Mouse (Mus musculus) lung, embryonic 14.5 days (tissue): ENCODE measurements around the gene Tmem171. TPM values are rescaled to one million over a fixed set of nuclear protein-coding genes. Genes with fewer than 3 reads are reported as not detected.
A peak's percentile ranks its signal among the peaks of the same experiment; 100 is the strongest.

Experiments used
- ATAC-seq: fragments of 200-750 bp; cut with Nextera tagmentation; 2 replicates; pipeline ENCODE4 v1.8.0; 2017; ENCODE audit warnings: mild to moderate bottlenecking, moderate TSS enrichment, moderate library complexity; ENCODE audit not compliant: insufficient read depth
- DNase-seq: peaks from one replicate; pipeline ENCODE4 v3.0.0-alpha.2; 2015
- H3K27ac ChIP-seq: fragments of 300-500 bp; sonication (generic); 2 replicates; pipeline ENCODE4 v1.5.1; 2014; ENCODE audit warnings: low read depth, mild to moderate bottlenecking, moderate library complexity
- H3K27me3 ChIP-seq: fragments of 300-500 bp; sonication (generic); 2 replicates; pipeline ENCODE4 v1.6.1; 2014; ENCODE audit warnings: low read length, control low read depth; ENCODE audit not compliant: insufficient read depth
- H3K36me3 ChIP-seq: fragments of 300-500 bp; sonication (generic); 2 replicates; pipeline ENCODE4 v1.6.1; 2014; ENCODE audit warnings: control low read depth; ENCODE audit not compliant: insufficient read depth
- H3K4me1 ChIP-seq: fragments of 300-500 bp; sonication (generic); 2 replicates; pipeline ENCODE4 v1.6.1; 2014; ENCODE audit warnings: antibody characterized with exemption, control low read depth; ENCODE audit not compliant: insufficient read depth
- H3K4me2 ChIP-seq: fragments of 300-500 bp; sonication (generic); 2 replicates; pipeline ENCODE4 v1.6.1; 2014; ENCODE audit warnings: mild to moderate bottlenecking
- H3K4me3 ChIP-seq: fragments of 300-500 bp; sonication (generic); 2 replicates; pipeline ENCODE4 v1.5.1; 2014; ENCODE audit warnings: low read depth, low read length
- H3K9ac ChIP-seq: fragments of 300-500 bp; sonication (generic); 2 replicates; pipeline ENCODE4 v1.6.1; 2014
- H3K9me3 ChIP-seq: fragments of 300-500 bp; sonication (generic); 2 replicates; pipeline ENCODE4 v1.6.1; 2016; ENCODE audit warnings: low read depth, low read length, control low read depth
- CTCF ChIP-seq: IDR thresholded peaks from 2 replicates; pipeline ENCODE4 v1.5.1; 2016; ENCODE audit warnings: antibody characterized with exemption, low read depth
- WGBS: fragments of 180-500 bp; shearing (Covaris S2); extraction: QIAGEN DNeasy Blood & Tissue Kit; methylation state at CpG from one replicate; pipeline ENCODE4 v1.1.7; 2014; 5-methylcytosine and 5-hydroxymethylcytosine counted together
- polyA plus RNA-seq: library from polyadenylated mRNA; unstranded; fragments of >200 nt; fragmentation: Nextera tagmentation; extraction: Ambion mirVana; gene quantifications from 2 replicates; pipeline ENCODE4 v1.2.1, GENCODE M21; 2014

The Tmem171 gene
- polyA plus RNA-seq, 1 experiment from 2014 or later = 13.9 TPM

- H3K36me3 ChIP-seq = no peaks in the 10 kb centered on the region
- WGBS = 58% methylated on average over 9 of the region's 9 CpGs
- H3K4me3 ChIP-seq = no peak overlapping the region
- no peaks in the 10 kb centered on the region for H3K27me3 ChIP-seq
- H3K4me1 ChIP-seq = peaks cover 4% of the 10 kb centered on the region; the same call in 1 of the 2 replicates
- no peak for ATAC-seq
- no peak overlapping the region for H3K9ac ChIP-seq
- no peaks in the 10 kb centered on the region for H3K9me3 ChIP-seq
- DNase-seq = no peak
- no peak for TF ChIP-seq CTCF
- peak overlapping the region; percentile 25; the same call in 1 of the 2 replicates for H3K27ac ChIP-seq
- no peak overlapping the region for H3K4me2 ChIP-seq
Observed at GRCm38 (mm10) chr13:98684144-98684900, 10.3 kb downstream of the Tmem171 start.

DNA sequence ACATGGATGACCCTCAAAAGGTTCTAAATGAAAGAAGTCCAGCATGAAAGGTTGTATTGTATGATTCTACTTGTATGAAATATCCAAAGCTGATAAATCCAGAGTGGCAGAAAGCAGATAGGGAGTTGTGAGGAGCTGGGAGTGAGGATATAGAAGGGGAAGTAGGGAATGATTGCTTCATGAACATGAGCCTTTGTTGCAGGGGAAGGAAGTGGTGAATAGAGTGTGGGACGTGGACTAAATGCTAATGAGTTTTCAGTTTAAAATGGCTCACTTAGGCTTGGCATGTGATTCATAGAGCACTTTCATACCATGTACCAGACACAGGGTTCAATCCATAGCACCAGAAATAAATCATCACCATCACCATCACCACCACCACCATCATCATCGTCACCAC is 11.2 kb downstream of the Tmem171 start:
- Histone ChIP-seq H3K9me3 (no peaks in the 10 kb centered on the region), H3K27me3 (no peaks in the 10 kb centered on the region), H3K36me3 (no peaks in the 10 kb centered on the region), H3K27ac (no peak overlapping the region), H3K4me2 (no peak overlapping the region), H3K4me3 (no peak overlapping the region), H3K4me1 (peaks cover 4% of the 10 kb centered on the region; the same call in 1 of the 2 replicates), H3K9ac (no peak overlapping the region)
- ATAC-seq (no peak), DNase-seq (no peak)
- TF ChIP-seq CTCF = no peak
- WGBS = 93% methylated on average over 2 of the region's 2 CpGs

GRCm38 (mm10) chr13:98680470-98681060 is 14.1 kb downstream of the Tmem171 start:
- WGBS = 38% methylated on average over 5 of the region's 5 CpGs
- TF ChIP-seq CTCF = no peak
- ATAC-seq (no peak), DNase-seq (no peak)
- no peak overlapping the region for H3K4me3 ChIP-seq
- H3K36me3 ChIP-seq = no peaks in the 10 kb centered on the region
- no peak overlapping the region for H3K27ac ChIP-seq
- no peaks in the 10 kb centered on the region for H3K27me3 ChIP-seq
- no peaks in the 10 kb centered on the region for H3K9me3 ChIP-seq
- H3K4me1 ChIP-seq = peaks cover 4% of the 10 kb centered on the region; the same call in 1 of the 2 replicates
- H3K4me2 ChIP-seq = no peak overlapping the region
- H3K9ac ChIP-seq = no peak overlapping the region

GRCm38 (mm10) chr13:98679631-98680041 is 15.0 kb downstream of the Tmem171 start:
- H3K9ac ChIP-seq = no peak overlapping the region
- DNase-seq = peak; percentile 29
- no peaks in the 10 kb centered on the region for H3K27me3 ChIP-seq
- 0 out of 2 replicates have a peak, but pooled peaks have one; percentile 66 for ATAC-seq
- H3K36me3 ChIP-seq = no peaks in the 10 kb centered on the region
- 23% methylated on average over 4 of the region's 4 CpGs for WGBS
- H3K9me3 ChIP-seq = no peaks in the 10 kb centered on the region
- H3K27ac ChIP-seq = no peak overlapping the region
- no peak overlapping the region for H3K4me2 ChIP-seq
- no peak overlapping the region for H3K4me3 ChIP-seq
- H3K4me1 ChIP-seq = peaks cover 4% of the 10 kb centered on the region; the same call in 1 of the 2 replicates
- TF ChIP-seq CTCF = no peak

DNA sequence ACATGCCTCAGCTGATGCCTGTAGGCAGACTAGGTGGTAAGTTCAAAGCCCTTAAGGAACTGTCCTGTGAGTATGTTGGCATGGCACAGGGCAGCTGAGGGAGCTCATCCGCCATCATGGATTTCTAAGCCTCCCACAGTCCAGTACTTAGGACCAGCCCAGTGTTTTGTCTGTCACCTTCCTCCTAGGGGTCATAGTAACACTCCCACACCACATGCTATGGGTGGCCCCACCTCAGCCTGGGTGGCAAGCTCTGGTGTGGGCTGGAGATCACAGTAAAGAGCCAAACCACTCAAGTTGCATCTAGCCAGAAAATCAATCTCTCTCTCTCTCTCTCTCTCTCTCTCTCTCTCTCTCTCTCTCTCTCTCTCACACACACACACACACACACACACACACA is 15.4 kb downstream of the Tmem171 start:
- Histone ChIP-seq H3K9ac (no peak overlapping the region), H3K4me2 (no peak overlapping the region), H3K27ac (no peak overlapping the region), H3K4me3 (no peak overlapping the region), H3K4me1 (peaks cover 4% of the 10 kb centered on the region; the same call in 1 of the 2 replicates), H3K27me3 (no peaks in the 10 kb centered on the region), H3K9me3 (no peaks in the 10 kb centered on the region), H3K36me3 (no peaks in the 10 kb centered on the region)
- TF ChIP-seq CTCF = no peak
- WGBS = 75% methylated on average over 1 of the region's 1 CpGs
- no peak for ATAC-seq
- DNase-seq = no peak

- Histone ChIP-seq H3K9me3 (no peaks in the 10 kb centered on the region), H3K4me1 (no peaks in the 10 kb centered on the region), H3K27ac (no peak overlapping the region), H3K4me2 (no peak overlapping the region), H3K36me3 (no peaks in the 10 kb centered on the region), H3K4me3 (no peak overlapping the region), H3K27me3 (no peaks in the 10 kb centered on the region), H3K9ac (no peak overlapping the region)
- WGBS = 48% methylated on average over 4 of the region's 4 CpGs
- ATAC-seq (no peak), DNase-seq (no peak)
- no peak for TF ChIP-seq CTCF
Observed at GRCm38 (mm10) chr13:98673922-98674321, 20.7 kb downstream of the Tmem171 start.

GRCm38 (mm10) chr13:98669296-98669695 is 25.3 kb downstream of the Tmem171 start:
- no peak overlapping the region for H3K27ac ChIP-seq
- no peak for TF ChIP-seq CTCF
- no peaks in the 10 kb centered on the region for H3K9me3 ChIP-seq
- H3K4me1 ChIP-seq = no peaks in the 10 kb centered on the region
- no peak overlapping the region for H3K4me2 ChIP-seq
- WGBS = 74% methylated on average over 3 of the region's 3 CpGs
- no peak for DNase-seq
- ATAC-seq = no peak
- H3K4me3 ChIP-seq = no peak overlapping the region
- H3K27me3 ChIP-seq = no peaks in the 10 kb centered on the region
- no peak overlapping the region for H3K9ac ChIP-seq
- H3K36me3 ChIP-seq = no peaks in the 10 kb centered on the region
